In genomic region chr12:70824017-70824416, GRCm38 (mm10) we compare ENCODE assay signal across 7 mouse cellular contexts. TPM values are rescaled to one million over a fixed set of nuclear protein-coding genes. Genes with fewer than 3 reads are reported as not detected.
DNase-seq lines count a peak whose midpoint lies in the region; ATAC-seq and TF ChIP-seq lines count a peak whose summit lies in the region.

No protein-coding gene starts in this region.

- no peaks in the 10 kb centered on the region for H3K9me3 ChIP-seq in liver, embryonic 11.5 days (ENCODE audit: control insufficient read depth, low read length)
- no peaks in the 10 kb centered on the region for H3K9me3 ChIP-seq in liver, postnatal 0 days (ENCODE audit: low read length)
- no peaks in the 10 kb centered on the region for H3K9me3 ChIP-seq in forebrain, embryonic 13.5 days (replicated peaks)
- no peaks in the 10 kb centered on the region for H3K9me3 ChIP-seq in limb, embryonic 10.5 days (replicated peaks)
- H3K9me3 ChIP-seq in neural tube, embryonic 14.5 days (ENCODE audit: control insufficient read depth, low read length) = no peaks in the 10 kb centered on the region

- peaks cover 14% of the 10 kb centered on the region for H3K4me1 ChIP-seq in liver, embryonic 11.5 days (replicated peaks; ENCODE audit: control insufficient read depth, insufficient read depth, low read length)
- H3K4me1 ChIP-seq in liver, postnatal 0 days (ENCODE audit: insufficient read depth) = peaks cover 18% of the 10 kb centered on the region
- peaks cover 29% of the 10 kb centered on the region for H3K4me1 ChIP-seq in forebrain, embryonic 13.5 days
- peaks cover 28% of the 10 kb centered on the region for H3K4me1 ChIP-seq in limb, embryonic 10.5 days
- peaks cover 5% of the 10 kb centered on the region; the same call in 1 of the 2 replicates for H3K4me1 ChIP-seq in neural tube, embryonic 14.5 days (ENCODE audit: control insufficient read depth, insufficient read depth, low read length)

- DNase-seq in liver, embryonic 11.5 days (ENCODE audit: low spot score) = no peak
- DNase-seq in liver, postnatal 0 days = no peak
- DNase-seq in limb, embryonic 10.5 days (ENCODE audit: low spot score) = no peak
- no peak for DNase-seq in layer of hippocampus, adult 11-12 months (ENCODE audit: low spot score)

- no peak overlapping the region for H3K27ac ChIP-seq in liver, embryonic 11.5 days (ENCODE audit: low read depth, low read length)
- no peak overlapping the region for H3K27ac ChIP-seq in liver, postnatal 0 days (ENCODE audit: low read depth)
- H3K27ac ChIP-seq in forebrain, embryonic 13.5 days = no peak overlapping the region
- H3K27ac ChIP-seq in limb, embryonic 10.5 days = peak overlapping the region; percentile 97
- no peak overlapping the region for H3K27ac ChIP-seq in neural tube, embryonic 14.5 days (ENCODE audit: low read depth, low read length)

- peak overlapping the region; percentile 68 for H3K9ac ChIP-seq in liver, embryonic 11.5 days (ENCODE audit: low read depth, low read length)
- no peak overlapping the region for H3K9ac ChIP-seq in liver, postnatal 0 days (replicated peaks)
- H3K9ac ChIP-seq in forebrain, embryonic 13.5 days = no peak overlapping the region
- no peak overlapping the region for H3K9ac ChIP-seq in neural tube, embryonic 14.5 days (replicated peaks; ENCODE audit: low read depth, low read length)

- 0 out of 2 replicates have a peak overlapping the region, but pooled peaks have one; percentile 79 for H3K4me3 ChIP-seq in liver, embryonic 11.5 days (ENCODE audit: low read depth, low read length)
- no peak overlapping the region for H3K4me3 ChIP-seq in liver, postnatal 0 days (ENCODE audit: low read depth, low read length)
- H3K4me3 ChIP-seq in forebrain, embryonic 13.5 days = 0 out of 2 replicates have a peak overlapping the region, but pooled peaks have one; percentile 53
- H3K4me3 ChIP-seq in limb, embryonic 10.5 days = peak overlapping the region; percentile 87
- peak overlapping the region; percentile 80; the same call in 1 of the 2 replicates for H3K4me3 ChIP-seq in neural tube, embryonic 14.5 days (ENCODE audit: low read depth, low read length)

- no peaks in the 10 kb centered on the region for H3K27me3 ChIP-seq in liver, embryonic 11.5 days (replicated peaks; ENCODE audit: control insufficient read depth, insufficient read depth, low read length)
- H3K27me3 ChIP-seq in liver, postnatal 0 days (ENCODE audit: insufficient read depth, low read length) = no peaks in the 10 kb centered on the region
- H3K27me3 ChIP-seq in forebrain, embryonic 13.5 days = no peaks in the 10 kb centered on the region
- no peaks in the 10 kb centered on the region for H3K27me3 ChIP-seq in limb, embryonic 10.5 days (ENCODE audit: low read depth, poor library complexity, severe bottlenecking)
- no peaks in the 10 kb centered on the region for H3K27me3 ChIP-seq in neural tube, embryonic 14.5 days (ENCODE audit: control insufficient read depth, insufficient read depth, low read length)

- no peak for TF ChIP-seq CTCF in liver, postnatal 0 days (IDR thresholded peaks at IDR 0.05; ENCODE audit: low read depth)

- H3K36me3 ChIP-seq in liver, embryonic 11.5 days (ENCODE audit: control insufficient read depth, insufficient read depth, low read length) = no peaks in the 10 kb centered on the region
- no peaks in the 10 kb centered on the region for H3K36me3 ChIP-seq in liver, postnatal 0 days (replicated peaks; ENCODE audit: insufficient read depth, low read length)
- H3K36me3 ChIP-seq in forebrain, embryonic 13.5 days (ENCODE audit: poor library complexity, severe bottlenecking) = no peaks in the 10 kb centered on the region
- H3K36me3 ChIP-seq in limb, embryonic 10.5 days = no peaks in the 10 kb centered on the region
- H3K36me3 ChIP-seq in neural tube, embryonic 14.5 days (ENCODE audit: control insufficient read depth, insufficient read depth, low read length) = no peaks in the 10 kb centered on the region

- WGBS in liver, embryonic 11.5 days = 66% methylated on average over 7 of the region's 7 CpGs
- 70% methylated on average over 7 of the region's 7 CpGs for WGBS in liver, postnatal 0 days (ENCODE audit: insufficient replicate concordance)
- 60% methylated on average over 7 of the region's 7 CpGs for WGBS in forebrain, embryonic 13.5 days
- WGBS in limb, embryonic 10.5 days = 60% methylated on average over 7 of the region's 7 CpGs
- WGBS in neural tube, embryonic 14.5 days = 50% methylated on average over 7 of the region's 7 CpGs

- no peak for TF ChIP-seq EP300 in liver, postnatal 0 days (IDR thresholded peaks at IDR 0.05; ENCODE audit: low read depth)

- ATAC-seq in liver, embryonic 11.5 days (replicated peaks; ENCODE audit: low FRiP score) = no peak
- no peak for ATAC-seq in liver, postnatal 0 days
- ATAC-seq in forebrain, embryonic 13.5 days = no peak
- no peak for ATAC-seq in neural tube, embryonic 14.5 days (ENCODE audit: low read depth)
- ATAC-seq in monocyte, adult 5-6 weeks (replicated peaks; ENCODE audit: insufficient number of reproducible peaks, low FRiP score, low TSS enrichment, poor library complexity, severe bottlenecking) = no peak

- peak overlapping the region; percentile 95 for H3K4me2 ChIP-seq in liver, embryonic 11.5 days
- H3K4me2 ChIP-seq in liver, postnatal 0 days (ENCODE audit: low read depth, low read length) = no peak overlapping the region
- H3K4me2 ChIP-seq in forebrain, embryonic 13.5 days = peak overlapping the region; percentile 79; the same call in 1 of the 2 replicates
- H3K4me2 ChIP-seq in neural tube, embryonic 14.5 days (ENCODE audit: low read depth, low read length) = peak overlapping the region; percentile 86; the same call in 1 of the 2 replicates

RNA-seq across cellular contexts. Expression of gene Frmd6, which starts 1.3 kb away (rescaled TPM):
- 9.7 and 9.9 TPM in 2 replicates for polyA plus RNA-seq in liver, embryonic 11.5 days (2014; fragmentation: Nextera tagmentation; extraction: Ambion mirVana)
- 2.0 and 2.4 TPM in 2 replicates for polyA plus RNA-seq in liver, postnatal 0 days (2015; fragmentation: Nextera tagmentation; extraction: Ambion mirVana)
- polyA plus RNA-seq in forebrain, embryonic 13.5 days (2015; fragmentation: Nextera tagmentation; extraction: Ambion mirVana) = 6.4 and 6.8 TPM in 2 replicates
- 47.9 and 55.6 TPM in 2 replicates for polyA plus RNA-seq in limb, embryonic 10.5 days (2016; fragmentation: Nextera tagmentation; extraction: Ambion mirVana)
- polyA plus RNA-seq in neural tube, embryonic 14.5 days (2014; fragmentation: Nextera tagmentation; extraction: Ambion mirVana) = 7.3 and 13.8 TPM in 2 replicates
- 1.8 to 6.5 TPM (median 5.8 TPM) in 3 replicates for total RNA-seq in monocyte, adult 5-6 weeks (2017)
